8 mouse cellular contexts compared by ENCODE assay signal in genomic region chr9:41580611-41581041, GRCm38 (mm10).
DNase-seq lines count a peak whose midpoint lies in the region; ATAC-seq and TF ChIP-seq lines count a peak whose summit lies in the region.

No protein-coding gene starts in this region.

- peak overlapping the region; percentile 97 for H3K27ac ChIP-seq in embryonic facial prominence, embryonic 10.5 days (replicated peaks)
- H3K27ac ChIP-seq in kidney, postnatal 0 days: peak overlapping the region; percentile 84
- H3K27ac ChIP-seq in liver, embryonic 12.5 days: peak overlapping the region; percentile 70
- peak overlapping the region; percentile 99 for H3K27ac ChIP-seq in neural tube, embryonic 14.5 days (ENCODE audit: low read depth, low read length)

- ATAC-seq in cerebellum, adult (ENCODE audit: insufficient number of reproducible peaks, low FRiP score, low TSS enrichment): no peak
- peak; percentile 34; the same call in 1 of the 2 replicates for ATAC-seq in kidney, postnatal 0 days (replicated peaks; ENCODE audit: low FRiP score, low read depth)
- ATAC-seq in liver, embryonic 12.5 days: no peak
- peak; percentile 55 for ATAC-seq in neural tube, embryonic 14.5 days (ENCODE audit: low read depth)

- peak; percentile 15 for DNase-seq in cerebellum, adult 11 months
- DNase-seq in embryonic facial prominence, embryonic 10.5 days (ENCODE audit: low spot score): peak; percentile 84
- peak; percentile 72 to 76 for DNase-seq in heart, adult 18-20 months
- DNase-seq in kidney, postnatal 0 days (ENCODE audit: low spot score): peak; percentile 72
- peak; percentile 31 for DNase-seq in yolk sac, embryonic 10.5 days (ENCODE audit: low spot score)

- TF ChIP-seq CTCF in kidney, postnatal 0 days (IDR thresholded peaks at IDR 0.05; ENCODE audit: low read depth): no peak

- no peaks in the 10 kb centered on the region for H3K27me3 ChIP-seq in embryonic facial prominence, embryonic 10.5 days (replicated peaks; ENCODE audit: low read depth, poor library complexity, severe bottlenecking)
- no peaks in the 10 kb centered on the region for H3K27me3 ChIP-seq in kidney, postnatal 0 days (ENCODE audit: insufficient read depth, low read length)
- peaks cover 51% of the 10 kb centered on the region for H3K27me3 ChIP-seq in liver, embryonic 12.5 days (replicated peaks)
- H3K27me3 ChIP-seq in neural tube, embryonic 14.5 days (ENCODE audit: control insufficient read depth, insufficient read depth, low read length): no peaks in the 10 kb centered on the region

- H3K4me2 ChIP-seq in kidney, postnatal 0 days (ENCODE audit: low read length): peak overlapping the region; percentile 73
- peak overlapping the region; percentile 52 for H3K4me2 ChIP-seq in liver, embryonic 12.5 days
- H3K4me2 ChIP-seq in neural tube, embryonic 14.5 days (ENCODE audit: low read depth, low read length): peak overlapping the region; percentile 86

- no peaks in the 10 kb centered on the region for H3K9me3 ChIP-seq in embryonic facial prominence, embryonic 10.5 days
- no peaks in the 10 kb centered on the region for H3K9me3 ChIP-seq in kidney, postnatal 0 days (replicated peaks; ENCODE audit: low read length)
- H3K9me3 ChIP-seq in liver, embryonic 12.5 days (replicated peaks): no peaks in the 10 kb centered on the region
- no peaks in the 10 kb centered on the region for H3K9me3 ChIP-seq in neural tube, embryonic 14.5 days (ENCODE audit: control insufficient read depth, low read length)

- WGBS in embryonic facial prominence, embryonic 10.5 days: under 1% methylated on average over 13 of the region's 13 CpGs
- under 1% methylated on average over 13 of the region's 13 CpGs for WGBS in kidney, postnatal 0 days
- WGBS in liver, embryonic 12.5 days (ENCODE audit: insufficient replicate concordance): 4% methylated on average over 13 of the region's 13 CpGs
- 0% methylated on average over 13 of the region's 13 CpGs for WGBS in neural tube, embryonic 14.5 days

- peaks cover 40% of the 10 kb centered on the region for H3K4me1 ChIP-seq in embryonic facial prominence, embryonic 10.5 days
- H3K4me1 ChIP-seq in kidney, postnatal 0 days (replicated peaks; ENCODE audit: insufficient read depth, low read length): 0 out of 2 replicates have a peak, but pooled peaks cover 3% of the 10 kb centered on the region
- no peaks in the 10 kb centered on the region for H3K4me1 ChIP-seq in liver, embryonic 12.5 days
- H3K4me1 ChIP-seq in neural tube, embryonic 14.5 days (ENCODE audit: control insufficient read depth, insufficient read depth, low read length): peaks cover 27% of the 10 kb centered on the region

- peak overlapping the region; percentile 79 for H3K4me3 ChIP-seq in embryonic facial prominence, embryonic 10.5 days
- peak overlapping the region; percentile 55 for H3K4me3 ChIP-seq in kidney, postnatal 0 days (replicated peaks; ENCODE audit: low read depth, low read length)
- peak overlapping the region; percentile 40 for H3K4me3 ChIP-seq in liver, embryonic 12.5 days
- H3K4me3 ChIP-seq in neural tube, embryonic 14.5 days (ENCODE audit: low read depth, low read length): peak overlapping the region; percentile 89

- H3K36me3 ChIP-seq in embryonic facial prominence, embryonic 10.5 days (replicated peaks): peaks cover 1% of the 10 kb centered on the region
- no peaks in the 10 kb centered on the region for H3K36me3 ChIP-seq in kidney, postnatal 0 days (ENCODE audit: insufficient read depth, low read length)
- H3K36me3 ChIP-seq in liver, embryonic 12.5 days: no peaks in the 10 kb centered on the region
- no peaks in the 10 kb centered on the region for H3K36me3 ChIP-seq in neural tube, embryonic 14.5 days (ENCODE audit: control insufficient read depth, insufficient read depth, low read length)

- H3K9ac ChIP-seq in kidney, postnatal 0 days (ENCODE audit: low read depth, low read length): peak overlapping the region; percentile 71
- H3K9ac ChIP-seq in liver, embryonic 12.5 days: no peak overlapping the region; the same call in 1 of the 2 replicates
- peak overlapping the region; percentile 100 for H3K9ac ChIP-seq in neural tube, embryonic 14.5 days (replicated peaks; ENCODE audit: low read depth, low read length)

Comparison
In these comparisons a context has a peak if more than half of its experiments do, and no peak if none do; other contexts are left out.
1. DNase-seq: peak in every context shown above with its lines; median percentile 84 in embryonic facial prominence, embryonic 10.5 days; 74 in heart, adult 18-20 months; 72 in kidney, postnatal 0 days; 31 in yolk sac, embryonic 10.5 days; 15 in cerebellum, adult 11 months.
2. ATAC-seq: peak in kidney, postnatal 0 days (single experiment) and neural tube, embryonic 14.5 days (single experiment); none in cerebellum, adult (single experiment) and liver, embryonic 12.5 days (single experiment).
3. Peak in every context shown above with its lines, with median percentiles within 50 percentile points of each other: H3K27ac ChIP-seq, H3K4me3 ChIP-seq and H3K4me2 ChIP-seq.